Mouse (Mus musculus) myocyte (in vitro differentiated cells): ENCODE data around the gene Ccdc88b.
"Not testable (repeated sequence)": the region's sequence is repeated elsewhere in the genome, so short reads cannot be mapped to it uniquely, and the experiment has no call there.

Source experiments
- E2F4 ChIP-seq: IDR thresholded peaks from one replicate; pipeline ENCODE4 v1.6.1; 2011; ENCODE audit warnings: mild to moderate bottlenecking, control low read depth, moderate library complexity; ENCODE audit not compliant: insufficient read depth
- POLR2A ChIP-seq: IDR thresholded peaks from one replicate; pipeline ENCODE4 v1.6.1; 2011; ENCODE audit warnings: low read depth, mild to moderate bottlenecking, control low read depth, moderate library complexity; ENCODE audit not compliant: insufficient read length
- POLR2AphosphoS2 ChIP-seq: IDR thresholded peaks from one replicate; pipeline ENCODE4 v1.6.1; 2011; ENCODE audit warnings: low read depth, control low read depth; ENCODE audit not compliant: insufficient read length
- SRF ChIP-seq: IDR thresholded peaks from one replicate; pipeline ENCODE4 v1.6.1; 2011; ENCODE audit warnings: low read depth; ENCODE audit not compliant: control insufficient read depth, insufficient read length
- USF1 ChIP-seq: IDR thresholded peaks from one replicate; pipeline ENCODE4 v1.6.1; 2011; ENCODE audit warnings: low read depth, mild to moderate bottlenecking, control low read depth, moderate library complexity

GRCm38 (mm10) chr19:6895608-6896305 lies 37.7 kb upstream of the Ccdc88b start:
- TF ChIP-seq SRF, POLR2A, E2F4, USF1, POLR2AphosphoS2: not testable (repeated sequence)
